Mouse (Mus musculus) liver, embryonic 11.5 days (tissue): ENCODE measurements around the gene Ilf3. TPM values are rescaled to one million over a fixed set of nuclear protein-coding genes. Genes with fewer than 3 reads are reported as not detected.
A peak's percentile ranks its signal among the peaks of the same experiment; 100 is the strongest.

Source experiments
- ATAC-seq: fragments of 200-750 bp; cut with Nextera tagmentation; replicated peaks from 2 replicates; pipeline ENCODE4 v1.8.0; 2017; ENCODE audit warnings: moderate number of reproducible peaks, mild to moderate bottlenecking, moderate TSS enrichment, moderate library complexity; ENCODE audit not compliant: low FRiP score
- DNase-seq: peaks from one replicate; pipeline ENCODE4 v3.0.0-alpha.2; 2017; ENCODE audit warnings: low spot score
- H3K27ac ChIP-seq: fragments of 300-500 bp; sonication (generic); 2 replicates; pipeline ENCODE4 v1.5.1; 2014; ENCODE audit warnings: mild to moderate bottlenecking, low read depth, low read length, control low read depth
- H3K27me3 ChIP-seq: fragments of 300-500 bp; sonication (generic); replicated peaks from 2 replicates; pipeline ENCODE4 v1.6.1; 2014; ENCODE audit warnings: low read length, mixed read lengths; ENCODE audit not compliant: control insufficient read depth, insufficient read depth
- H3K36me3 ChIP-seq: fragments of 300-500 bp; sonication (generic); 2 replicates; pipeline ENCODE4 v1.6.1; 2014; ENCODE audit warnings: mild to moderate bottlenecking, low read length, moderate library complexity, mixed read lengths; ENCODE audit not compliant: control insufficient read depth, insufficient read depth
- H3K4me1 ChIP-seq: fragments of 300-500 bp; sonication (generic); replicated peaks from 2 replicates; pipeline ENCODE4 v1.6.1; 2014; ENCODE audit warnings: low read length, mixed read lengths; ENCODE audit not compliant: control insufficient read depth, insufficient read depth
- H3K4me2 ChIP-seq: fragments of 300-500 bp; sonication (generic); 2 replicates; pipeline ENCODE4 v1.6.1; 2014; ENCODE audit warnings: mild to moderate bottlenecking, control low read depth, moderate library complexity
- H3K4me3 ChIP-seq: fragments of 300-500 bp; sonication (generic); 2 replicates; pipeline ENCODE4 v1.5.1; 2014; ENCODE audit warnings: low read depth, low read length, control low read depth
- H3K9ac ChIP-seq: fragments of 300-500 bp; sonication (generic); 2 replicates; pipeline ENCODE4 v1.6.1; 2014; ENCODE audit warnings: low read depth, low read length, control low read depth
- H3K9me3 ChIP-seq: fragments of 300-500 bp; sonication (generic); 2 replicates; pipeline ENCODE4 v1.6.1; 2016; ENCODE audit warnings: low read length, inconsistent platforms, mixed read lengths; ENCODE audit not compliant: control insufficient read depth
- WGBS: fragments of 180-500 bp; shearing (Covaris S2); extraction: QIAGEN DNeasy Blood & Tissue Kit; methylation state at CpG from one replicate; pipeline ENCODE4 v1.1.7; 2014; 5-methylcytosine and 5-hydroxymethylcytosine counted together
- polyA plus RNA-seq: library from polyadenylated mRNA; unstranded; fragments of >200 nt; fragmentation: Nextera tagmentation; extraction: Ambion mirVana; gene quantifications from 2 replicates; pipeline ENCODE4 v1.2.1, GENCODE M21; 2014

Ilf3 gene
- polyA plus RNA-seq, 1 experiment from 2014 or later: 141 TPM

DNA sequence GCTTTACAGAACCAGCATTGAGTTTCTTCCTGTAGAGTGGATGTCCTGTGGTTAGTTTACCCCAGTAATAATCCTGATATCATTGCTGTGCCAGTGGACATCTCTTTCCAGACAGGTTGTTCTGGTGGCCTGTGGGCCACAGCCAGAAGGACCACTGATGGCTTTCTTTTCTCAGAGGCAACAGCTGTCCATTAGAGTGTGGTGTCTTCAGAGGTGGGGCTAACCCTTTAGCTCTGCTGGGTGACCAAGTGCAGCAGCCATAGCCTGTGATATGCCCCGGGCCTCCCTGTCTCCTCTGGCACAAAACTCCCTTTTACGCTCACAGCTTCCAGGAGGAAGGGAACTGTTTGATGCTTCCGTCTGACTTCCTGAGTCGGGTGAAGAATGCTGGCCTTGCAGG is 76.9 kb downstream of the Ilf3 start:
- Histone ChIP-seq H3K9me3 (no peaks in the 10 kb centered on the region), H3K27me3 (no peaks in the 10 kb centered on the region), H3K4me3 (no peak overlapping the region), H3K4me2 (no peak overlapping the region), H3K4me1 (peaks cover 9% of the 10 kb centered on the region), H3K9ac (no peak overlapping the region), H3K27ac (no peak overlapping the region), H3K36me3 (peaks cover 2% of the 10 kb centered on the region; the same call in 1 of the 2 replicates)
- no peak for DNase-seq
- ATAC-seq: no peak
- 71% methylated on average over 4 of the region's 4 CpGs for WGBS

DNA sequence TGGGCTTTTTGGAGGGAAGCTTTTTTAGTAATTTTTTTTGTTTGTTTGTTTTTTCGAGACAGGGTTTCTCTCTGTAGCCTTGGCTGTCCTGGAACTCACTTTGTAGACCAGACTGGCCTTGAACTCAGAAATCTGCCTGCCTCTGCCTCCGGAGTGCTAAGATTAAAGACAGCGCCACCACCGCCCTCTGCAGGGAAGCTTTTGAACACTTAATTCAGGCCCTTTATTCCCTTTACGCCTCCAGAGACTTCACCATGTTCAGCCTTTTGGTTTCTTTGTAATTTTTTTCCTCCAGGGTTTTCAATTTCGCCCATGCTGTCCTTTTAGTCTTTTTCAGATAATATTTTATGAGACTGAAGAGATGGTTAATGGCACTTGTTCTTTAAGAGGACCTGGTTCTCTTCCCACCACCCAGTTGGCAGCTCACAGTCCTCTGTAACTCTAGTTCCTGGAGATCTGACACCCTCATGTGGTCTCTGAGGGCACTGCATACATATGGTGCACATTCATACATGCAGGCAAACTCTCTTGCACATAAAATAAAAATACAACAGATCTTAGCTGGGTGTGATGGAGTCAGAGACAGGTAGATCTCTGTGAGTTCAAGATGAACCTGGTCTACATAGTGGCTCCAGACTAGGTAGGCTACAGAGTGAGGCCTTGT is 77.5 kb downstream of the Ilf3 start:
- Histone ChIP-seq H3K27me3 (no peaks in the 10 kb centered on the region), H3K9ac (no peak overlapping the region), H3K27ac (no peak overlapping the region), H3K36me3 (peaks cover 2% of the 10 kb centered on the region; the same call in 1 of the 2 replicates), H3K4me2 (no peak overlapping the region), H3K4me3 (no peak overlapping the region), H3K4me1 (peaks cover 15% of the 10 kb centered on the region), H3K9me3 (no peaks in the 10 kb centered on the region)
- ATAC-seq (no peak), DNase-seq (no peak)
- WGBS: 92% methylated on average over 6 of the region's 6 CpGs

DNA sequence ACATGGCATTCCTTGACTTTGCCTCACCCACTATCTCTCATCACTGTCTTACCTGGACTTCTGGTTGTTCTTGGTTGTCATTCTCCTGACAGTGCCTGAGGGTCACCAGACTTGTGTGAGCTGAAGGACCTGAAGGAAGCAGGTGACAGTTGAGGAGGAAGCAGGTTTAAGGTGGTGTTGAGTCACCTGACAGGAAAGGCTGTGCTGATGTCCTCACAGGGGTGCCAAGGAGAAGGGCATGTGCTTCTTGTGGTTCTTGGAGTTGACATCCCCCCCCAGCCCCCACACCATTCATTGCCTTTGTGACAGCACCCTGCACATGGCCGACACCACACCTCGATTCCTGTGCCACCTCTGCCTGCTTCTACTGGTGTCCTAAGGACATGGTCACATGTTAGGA is 80.1 kb downstream of the Ilf3 start:
- no peaks in the 10 kb centered on the region for H3K9me3 ChIP-seq
- no peaks in the 10 kb centered on the region for H3K27me3 ChIP-seq
- peaks cover 37% of the 10 kb centered on the region for H3K4me1 ChIP-seq
- WGBS: 90% methylated on average over 2 of the region's 2 CpGs
- H3K9ac ChIP-seq: no peak overlapping the region
- H3K4me2 ChIP-seq: no peak overlapping the region
- peaks cover 2% of the 10 kb centered on the region; the same call in 1 of the 2 replicates for H3K36me3 ChIP-seq
- no peak overlapping the region for H3K27ac ChIP-seq
- H3K4me3 ChIP-seq: no peak overlapping the region
- DNase-seq (no peak), ATAC-seq (no peak)

DNA sequence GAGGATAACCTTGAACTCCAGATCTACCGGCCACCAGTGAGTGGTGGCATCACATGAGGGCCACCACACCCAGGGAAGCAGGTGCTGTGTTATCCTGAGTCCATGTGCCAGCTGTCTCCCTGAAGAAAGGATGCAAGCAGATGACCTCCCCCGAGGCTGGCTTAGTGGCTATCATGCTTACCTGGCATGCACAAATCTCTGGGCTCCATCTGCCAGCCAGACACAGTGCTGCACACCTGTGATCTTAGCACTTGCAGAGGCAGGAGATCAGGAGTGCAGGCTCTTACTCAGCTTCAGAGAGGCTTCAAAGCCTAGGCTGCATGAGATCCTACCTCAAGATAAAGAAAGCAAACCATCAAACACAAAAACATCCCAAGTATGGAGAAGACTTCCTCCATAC is 82.0 kb downstream of the Ilf3 start:
- Histone ChIP-seq H3K4me2 (no peak overlapping the region), H3K4me1 (peaks cover 44% of the 10 kb centered on the region), H3K36me3 (peaks cover 2% of the 10 kb centered on the region; the same call in 1 of the 2 replicates), H3K4me3 (no peak overlapping the region), H3K9ac (no peak overlapping the region), H3K9me3 (no peaks in the 10 kb centered on the region), H3K27ac (no peak overlapping the region), H3K27me3 (no peaks in the 10 kb centered on the region)
- no peak for DNase-seq
- WGBS: 72% methylated on average over 2 of the region's 2 CpGs
- ATAC-seq: no peak

DNA sequence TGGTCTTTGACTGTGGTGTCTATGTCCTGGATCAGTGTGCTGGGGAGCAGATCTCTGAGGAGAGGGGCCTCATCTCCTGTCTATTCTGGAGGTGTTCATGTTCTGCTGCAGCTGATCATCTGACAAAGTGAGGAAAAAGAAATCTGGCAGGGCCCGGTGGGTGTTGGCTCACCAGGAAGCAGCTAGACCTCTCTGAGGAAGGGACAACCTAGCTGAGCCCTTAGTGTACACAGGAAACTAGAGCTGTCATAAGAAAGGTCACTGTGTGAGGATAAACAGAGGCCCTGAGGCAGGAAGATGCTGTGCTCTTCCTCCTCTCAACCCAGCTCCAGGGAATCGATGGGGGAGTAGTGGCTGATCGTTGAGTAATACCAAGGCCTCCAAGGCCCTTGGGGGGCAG is 82.6 kb downstream of the Ilf3 start:
- no peak for DNase-seq
- Histone ChIP-seq H3K27me3 (no peaks in the 10 kb centered on the region), H3K27ac (no peak overlapping the region), H3K4me1 (peaks cover 48% of the 10 kb centered on the region), H3K9ac (no peak overlapping the region), H3K36me3 (no peaks in the 10 kb centered on the region; the same call in 1 of the 2 replicates), H3K4me2 (no peak overlapping the region), H3K9me3 (no peaks in the 10 kb centered on the region), H3K4me3 (no peak overlapping the region)
- WGBS: 52% methylated on average over 3 of the region's 3 CpGs
- no peak for ATAC-seq

DNA sequence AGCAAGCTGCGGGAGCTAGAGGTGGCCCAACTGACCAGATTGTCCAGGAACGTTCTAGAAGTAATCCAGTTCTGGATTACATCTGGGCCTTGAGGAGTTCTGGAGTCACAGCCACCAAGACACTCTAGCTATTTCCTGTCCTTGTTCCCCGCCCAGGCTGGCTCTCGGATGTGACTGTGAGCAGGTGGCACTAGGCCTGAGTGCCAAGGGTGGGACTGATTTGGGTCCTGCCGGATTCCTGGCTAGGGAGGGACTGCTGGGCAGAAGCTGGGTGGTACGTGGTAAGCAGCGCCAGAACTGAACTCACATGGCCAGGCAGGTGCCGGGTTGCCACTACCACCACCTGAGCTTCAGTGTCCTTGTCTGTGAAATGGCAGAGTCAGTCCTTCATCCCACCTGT is 83.7 kb downstream of the Ilf3 start:
- H3K4me1 ChIP-seq: peaks cover 48% of the 10 kb centered on the region
- H3K4me3 ChIP-seq: no peak overlapping the region
- no peaks in the 10 kb centered on the region for H3K27me3 ChIP-seq
- WGBS: 78% methylated on average over 8 of the region's 8 CpGs
- H3K9me3 ChIP-seq: no peaks in the 10 kb centered on the region
- peak overlapping the region; percentile 44 for H3K4me2 ChIP-seq
- peak overlapping the region; percentile 53; the same call in 1 of the 2 replicates for H3K27ac ChIP-seq
- no peaks in the 10 kb centered on the region for H3K36me3 ChIP-seq
- ATAC-seq (no peak), DNase-seq (no peak)
- no peak overlapping the region for H3K9ac ChIP-seq

DNA sequence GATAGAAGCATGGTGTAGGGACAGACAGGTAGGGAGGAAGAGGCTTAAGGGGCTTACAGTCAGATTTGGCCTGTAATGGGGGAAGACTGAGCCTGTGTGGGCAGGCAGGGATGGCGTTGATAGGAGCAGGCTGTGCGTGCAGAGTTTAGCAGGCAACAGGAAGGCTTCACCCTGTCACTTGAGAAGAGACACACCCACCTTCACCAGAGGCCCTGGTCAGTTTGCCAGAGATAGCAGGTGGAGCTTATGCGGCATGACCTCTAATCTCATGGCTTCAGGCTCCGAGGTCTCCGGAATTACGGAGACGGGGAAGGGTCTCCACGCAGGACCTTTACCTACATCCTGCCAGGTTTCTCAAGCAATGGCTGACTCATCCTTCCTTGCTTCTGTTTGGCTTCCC is 84.2 kb downstream of the Ilf3 start:
- no peaks in the 10 kb centered on the region for H3K27me3 ChIP-seq
- DNase-seq: no peak
- no peak overlapping the region for H3K9ac ChIP-seq
- H3K36me3 ChIP-seq: no peaks in the 10 kb centered on the region
- H3K4me1 ChIP-seq: peaks cover 48% of the 10 kb centered on the region
- 27% methylated on average over 8 of the region's 8 CpGs for WGBS
- peak; percentile 80 for ATAC-seq
- no peaks in the 10 kb centered on the region for H3K9me3 ChIP-seq
- H3K27ac ChIP-seq: peak overlapping the region; percentile 53; the same call in 1 of the 2 replicates
- H3K4me3 ChIP-seq: no peak overlapping the region
- peak overlapping the region; percentile 44 for H3K4me2 ChIP-seq

DNA sequence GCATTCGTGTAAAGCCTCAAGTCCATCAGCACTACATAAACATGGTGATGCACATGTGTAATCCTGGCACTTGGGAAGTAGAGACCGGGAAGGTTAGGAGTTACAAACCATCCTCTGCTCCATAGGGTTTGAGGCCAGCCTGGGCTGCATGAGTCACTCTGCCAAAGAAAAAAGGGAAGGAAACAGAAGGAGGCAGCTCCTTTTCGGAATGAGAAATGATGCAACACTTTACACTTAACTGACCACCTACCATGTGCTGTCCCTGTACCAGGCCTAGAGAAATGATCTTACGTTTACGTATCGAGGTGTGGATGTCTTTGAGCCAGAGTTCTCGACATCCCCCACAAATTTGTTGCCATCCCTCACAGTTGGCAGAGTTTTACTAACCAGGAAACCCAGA is 85.3 kb downstream of the Ilf3 start:
- no peak for ATAC-seq

DNA sequence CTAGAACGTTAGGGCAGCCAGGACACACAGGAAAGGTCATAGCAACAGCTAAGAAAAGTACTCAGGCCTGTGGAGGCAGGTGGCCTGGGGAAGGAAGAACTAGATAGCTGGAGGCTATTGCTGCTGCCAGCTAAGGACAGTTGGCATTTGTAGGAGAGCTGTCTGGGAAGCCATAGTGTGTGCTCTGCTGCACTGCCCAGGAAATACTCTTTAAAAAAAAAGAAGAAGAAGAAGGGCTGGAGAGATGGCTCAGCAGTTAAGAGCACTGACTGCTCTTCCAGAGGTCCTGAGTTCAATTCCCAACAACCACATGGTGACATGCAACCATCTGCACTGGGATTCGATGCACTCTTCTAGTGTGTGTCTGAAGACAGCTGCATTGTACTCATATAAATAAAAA is 85.8 kb downstream of the Ilf3 start:
- WGBS: 70% methylated on average over 2 of the region's 2 CpGs
- Histone ChIP-seq H3K4me1 (peaks cover 46% of the 10 kb centered on the region), H3K36me3 (no peaks in the 10 kb centered on the region), H3K4me3 (no peak overlapping the region), H3K27ac (no peak overlapping the region), H3K27me3 (no peaks in the 10 kb centered on the region), H3K4me2 (no peak overlapping the region), H3K9ac (no peak overlapping the region), H3K9me3 (no peaks in the 10 kb centered on the region)
- no peak for DNase-seq
- no peak for ATAC-seq

More for the DNA sequence above, 85.3 kb downstream of the Ilf3 start:
- H3K4me3 ChIP-seq: no peak overlapping the region
- H3K9ac ChIP-seq: no peak overlapping the region
- H3K27ac ChIP-seq: no peak overlapping the region
- H3K27me3 ChIP-seq: no peaks in the 10 kb centered on the region
- H3K4me1 ChIP-seq: peaks cover 48% of the 10 kb centered on the region
- H3K4me2 ChIP-seq: no peak overlapping the region
- WGBS: 59% methylated on average over 7 of the region's 7 CpGs
- H3K9me3 ChIP-seq: no peaks in the 10 kb centered on the region
- DNase-seq: no peak
- no peaks in the 10 kb centered on the region for H3K36me3 ChIP-seq
